Mouse (Mus musculus) urinary bladder, postnatal 25 days (tissue): ENCODE results near the gene Coro6.

ENCODE experiments used
- DNase-seq: peaks from one replicate; pipeline ENCODE4 v3.0.0; 2022; ENCODE audit warnings: low spot score

Gene Coro6

GRCm38 (mm10) chr11:77493512-77494343, 31.5 kb downstream of the Coro6 start, which contains the start of gene Git1:
Gene Git1, plus strand, starts transcription at chr11:77493562.
- no peak for DNase-seq

GRCm38 (mm10) chr11:77494344-77494676, 32.1 kb downstream of the Coro6 start:
- no peak for DNase-seq

- DNase-seq = no peak
These were observed 32.6 kb downstream of the Coro6 start for GRCm38 (mm10) chr11:77494782-77495181.

- DNase-seq = no peak
These were observed 33.3 kb downstream of the Coro6 start for GRCm38 (mm10) chr11:77495507-77495906.

GRCm38 (mm10) chr11:77497341-77497756, 35.1 kb downstream of the Coro6 start:
- DNase-seq = no peak

- DNase-seq = no peak
These were observed 35.6 kb downstream of the Coro6 start for GRCm38 (mm10) chr11:77497851-77498250.

GRCm38 (mm10) chr11:77498261-77499139, 36.3 kb downstream of the Coro6 start:
- no peak for DNase-seq

- no peak for DNase-seq
These were observed 37.1 kb downstream of the Coro6 start for GRCm38 (mm10) chr11:77499354-77499753.

GRCm38 (mm10) chr11:77500361-77501325, 38.4 kb downstream of the Coro6 start:
- DNase-seq = no peak

GRCm38 (mm10) chr11:77501392-77501791, 39.2 kb downstream of the Coro6 start:
- peak; percentile 73 for DNase-seq

GRCm38 (mm10) chr11:77501971-77502370, 39.8 kb downstream of the Coro6 start:
- no peak for DNase-seq

GRCm38 (mm10) chr11:77502481-77502880, 40.3 kb downstream of the Coro6 start:
- DNase-seq = no peak

- no peak for DNase-seq
These were observed 41.3 kb downstream of the Coro6 start for GRCm38 (mm10) chr11:77503511-77503910.

- no peak for DNase-seq
These were observed 42.2 kb downstream of the Coro6 start for GRCm38 (mm10) chr11:77504377-77504776.

- DNase-seq = no peak
These were observed 43.2 kb downstream of the Coro6 start for GRCm38 (mm10) chr11:77505291-77505980.

- DNase-seq = no peak
These were observed 44.1 kb downstream of the Coro6 start for GRCm38 (mm10) chr11:77506273-77506672.

- DNase-seq = no peak
These were observed 44.7 kb downstream of the Coro6 start for GRCm38 (mm10) chr11:77506941-77507340.

- DNase-seq = no peak
These were observed 45.2 kb downstream of the Coro6 start for GRCm38 (mm10) chr11:77507426-77507825.

- DNase-seq = peak; percentile 81
These were observed 46.1 kb downstream of the Coro6 start for GRCm38 (mm10) chr11:77508068-77509021.

GRCm38 (mm10) chr11:77511336-77511735, 49.1 kb downstream of the Coro6 start:
- DNase-seq = no peak
